Mouse (Mus musculus): ENCODE results near the gene G6pc2. TPM values are rescaled to one million over a fixed set of nuclear protein-coding genes. Genes with fewer than 3 reads are reported as not detected.

The G6pc2 gene
- polyA plus RNA-seq, 1 experiment from 2014 or later = not detected

DNA sequence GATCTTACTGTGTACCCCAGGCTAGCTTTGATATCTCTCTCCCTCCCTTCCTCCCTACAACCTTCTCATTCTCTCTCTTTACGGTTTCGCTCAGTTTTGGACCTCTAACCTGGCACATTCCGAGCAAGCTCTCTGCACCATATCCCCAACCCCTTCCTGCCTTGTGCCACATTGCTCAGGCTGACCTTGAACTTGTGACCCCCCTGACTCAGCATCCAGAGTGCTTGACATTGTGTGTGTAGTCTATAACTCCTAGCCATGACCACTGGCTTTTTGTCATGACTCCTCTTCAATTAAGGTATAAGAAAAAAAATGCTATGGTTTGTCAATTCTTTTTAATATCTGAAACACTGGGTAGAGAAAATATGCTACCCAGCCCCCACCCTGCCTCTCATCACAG, 1.2 kb upstream of the G6pc2 start:
- Histone ChIP-seq H3K27me3 (no peaks in the 10 kb centered on the region), H3K9me3 (no peaks in the 10 kb centered on the region), H3K27ac (no peak overlapping the region), H3K9ac (no peak overlapping the region), H3K4me3 (no peak overlapping the region), H3K4me2 (replicated peaks) (no peak overlapping the region), H3K36me3 (no peaks in the 10 kb centered on the region), H3K4me1 (peaks cover 9% of the 10 kb centered on the region)
- ATAC-seq (ENCODE audit: low FRiP score, low read depth) = no peak
- WGBS = 90% methylated on average over 3 of the region's 3 CpGs

DNA sequence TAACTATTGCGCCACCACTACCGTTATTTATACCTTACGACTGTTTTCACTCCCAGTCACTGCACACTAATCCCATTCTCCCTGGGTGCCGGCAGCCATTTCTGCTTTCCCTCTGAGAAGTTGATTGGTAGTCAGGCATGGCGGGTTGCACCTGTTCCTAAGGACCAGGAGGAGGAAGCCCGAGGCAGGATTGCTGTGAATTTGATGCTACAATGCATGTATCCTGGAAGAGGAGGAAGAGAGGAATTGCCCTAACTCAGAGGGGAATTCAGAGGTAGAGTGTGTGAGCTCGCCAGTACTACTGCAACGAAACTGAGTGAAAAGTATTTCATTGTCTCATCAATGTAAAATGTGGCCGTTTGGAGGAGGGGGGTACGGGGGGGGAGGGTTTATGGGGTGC, 1.8 kb downstream of the G6pc2 start:
- Histone ChIP-seq H3K36me3 (no peaks in the 10 kb centered on the region), H3K4me3 (no peak overlapping the region), H3K4me2 (replicated peaks) (no peak overlapping the region), H3K27ac (no peak overlapping the region), H3K9ac (no peak overlapping the region), H3K27me3 (no peaks in the 10 kb centered on the region), H3K9me3 (no peaks in the 10 kb centered on the region), H3K4me1 (no peaks in the 10 kb centered on the region)
- 61% methylated on average over 10 of the region's 10 CpGs for WGBS
- no peak for ATAC-seq (ENCODE audit: low FRiP score, low read depth)

DNA sequence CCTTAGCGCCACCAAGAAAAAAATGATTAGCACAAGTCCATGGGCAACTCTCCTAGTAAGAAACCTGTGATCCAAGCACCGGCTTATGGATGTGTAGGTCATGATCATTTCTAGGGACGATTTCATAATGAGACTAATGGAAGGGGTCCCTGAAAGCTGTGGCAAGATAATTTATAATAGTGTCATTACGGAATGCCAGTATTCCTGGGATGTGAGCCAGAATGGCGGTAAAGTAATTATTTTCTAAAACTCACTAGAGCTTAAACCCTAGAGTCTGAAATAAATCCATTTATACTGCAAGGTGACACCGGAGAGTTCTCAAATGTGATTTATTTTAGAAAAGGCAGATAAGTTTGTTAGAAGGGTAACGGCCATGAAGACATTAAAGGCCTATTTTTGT, 4.4 kb downstream of the G6pc2 start:
- H3K4me3 ChIP-seq = no peak overlapping the region
- WGBS = 66% methylated on average over 7 of the region's 7 CpGs
- H3K9ac ChIP-seq = no peak overlapping the region
- no peaks in the 10 kb centered on the region for H3K9me3 ChIP-seq
- no peak overlapping the region for H3K27ac ChIP-seq
- ATAC-seq (ENCODE audit: low FRiP score, low read depth) = no peak
- no peak overlapping the region for H3K4me2 ChIP-seq (replicated peaks)
- no peaks in the 10 kb centered on the region for H3K4me1 ChIP-seq
- no peaks in the 10 kb centered on the region for H3K27me3 ChIP-seq
- no peaks in the 10 kb centered on the region for H3K36me3 ChIP-seq

DNA sequence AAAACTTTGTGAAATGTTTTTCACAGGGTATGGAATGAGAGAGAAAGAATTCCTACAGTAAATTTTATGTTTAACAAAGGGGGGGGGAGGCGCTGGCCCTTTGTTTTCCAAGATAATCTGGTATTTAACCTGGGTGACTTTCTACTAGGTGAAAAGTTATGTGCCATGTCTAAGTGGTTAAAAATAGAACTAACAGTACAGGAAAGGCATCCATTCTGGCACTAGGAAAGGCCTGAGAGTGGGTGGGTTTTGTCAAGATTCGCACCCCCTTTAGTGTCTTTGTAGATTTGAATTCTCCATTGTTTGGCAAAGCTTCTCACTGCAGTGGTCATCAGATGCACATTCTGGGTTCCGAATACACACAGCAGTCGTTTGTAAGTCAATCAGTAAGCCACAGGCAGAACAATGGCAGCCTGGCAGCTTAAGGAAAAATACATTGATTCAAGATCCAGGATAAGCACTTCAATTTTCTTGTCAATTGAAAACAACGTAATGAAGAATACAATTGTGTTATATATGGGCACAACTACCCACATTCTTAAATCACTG, 11.1 kb downstream of the G6pc2 start:
- H3K4me3 ChIP-seq = no peak overlapping the region
- H3K36me3 ChIP-seq = no peaks in the 10 kb centered on the region
- no peak overlapping the region for H3K4me2 ChIP-seq (replicated peaks)
- H3K4me1 ChIP-seq = no peaks in the 10 kb centered on the region
- H3K9me3 ChIP-seq = no peaks in the 10 kb centered on the region
- no peak overlapping the region for H3K27ac ChIP-seq
- no peak overlapping the region for H3K9ac ChIP-seq
- no peaks in the 10 kb centered on the region for H3K27me3 ChIP-seq
- WGBS = 76% methylated on average over 5 of the region's 5 CpGs
- ATAC-seq (ENCODE audit: low FRiP score, low read depth) = no peak

DNA sequence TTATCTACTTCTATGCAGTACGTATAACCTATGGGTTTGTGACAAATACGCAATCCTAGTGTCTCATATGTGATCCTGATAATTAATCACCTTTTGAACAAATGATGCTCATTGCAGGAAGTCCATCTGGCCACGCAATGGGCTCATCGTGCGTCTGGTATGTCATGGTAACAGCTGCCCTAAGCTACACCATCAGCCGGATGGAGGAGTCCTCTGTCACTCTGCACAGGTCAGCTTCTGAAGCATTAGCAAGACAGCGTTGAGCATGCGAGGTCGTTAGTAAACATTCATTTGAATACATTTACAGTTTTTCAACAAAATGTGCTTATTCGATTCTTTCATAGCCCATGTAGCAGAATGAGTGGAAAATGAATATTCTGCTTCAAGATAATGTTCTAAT, 11.9 kb downstream of the G6pc2 start:
- H3K27ac ChIP-seq = no peak overlapping the region
- H3K4me3 ChIP-seq = no peak overlapping the region
- no peaks in the 10 kb centered on the region for H3K4me1 ChIP-seq
- no peaks in the 10 kb centered on the region for H3K27me3 ChIP-seq
- H3K36me3 ChIP-seq = no peaks in the 10 kb centered on the region
- H3K9ac ChIP-seq = no peak overlapping the region
- no peak overlapping the region for H3K4me2 ChIP-seq (replicated peaks)
- H3K9me3 ChIP-seq = no peaks in the 10 kb centered on the region
- 85% methylated on average over 10 of the region's 10 CpGs for WGBS
- no peak for ATAC-seq (ENCODE audit: low FRiP score, low read depth)

DNA sequence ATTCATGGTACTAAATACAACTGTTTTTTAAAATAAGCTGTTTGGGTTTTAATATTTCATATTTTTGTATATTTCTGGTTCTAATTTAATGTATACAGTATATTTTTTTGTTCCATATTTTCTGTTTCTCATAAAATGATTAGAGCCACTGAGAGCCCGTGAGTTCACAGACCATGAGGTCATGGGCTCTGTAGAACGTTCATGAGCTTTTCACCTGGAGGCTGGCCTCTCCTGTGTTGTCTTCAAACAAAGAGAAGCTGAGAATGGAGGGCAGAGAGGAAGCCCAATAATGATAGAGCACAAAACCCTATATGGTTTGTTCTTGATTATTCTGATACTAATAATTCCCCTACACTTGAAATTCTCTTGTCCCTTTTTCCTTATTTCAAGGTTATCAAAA, 13.9 kb downstream of the G6pc2 start:
- H3K9me3 ChIP-seq = no peaks in the 10 kb centered on the region
- no peak for ATAC-seq (ENCODE audit: low FRiP score, low read depth)
- H3K4me2 ChIP-seq (replicated peaks) = no peak overlapping the region
- H3K4me1 ChIP-seq = no peaks in the 10 kb centered on the region
- H3K4me3 ChIP-seq = no peak overlapping the region
- no peak overlapping the region for H3K9ac ChIP-seq
- 56% methylated on average over 2 of the region's 2 CpGs for WGBS
- H3K27ac ChIP-seq = no peak overlapping the region
- no peaks in the 10 kb centered on the region for H3K36me3 ChIP-seq
- no peaks in the 10 kb centered on the region for H3K27me3 ChIP-seq

DNA sequence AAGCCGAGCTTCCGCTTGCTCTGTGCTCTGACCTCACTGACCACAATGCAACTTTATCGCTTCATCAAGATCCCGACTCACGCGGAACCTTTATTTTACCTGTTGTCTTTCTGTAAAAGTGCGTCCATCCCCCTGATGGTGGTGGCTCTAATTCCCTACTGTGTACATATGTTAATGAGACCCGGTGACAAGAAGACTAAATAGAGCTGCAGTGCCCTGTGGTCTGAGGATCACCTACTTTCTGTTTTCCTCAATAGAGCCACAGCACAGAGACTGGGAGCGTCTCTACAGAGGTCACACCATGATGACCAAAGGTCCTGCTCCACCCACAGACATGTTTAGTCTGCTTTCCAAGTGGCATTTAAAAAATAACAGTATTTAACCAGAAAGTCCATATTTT, 16.0 kb downstream of the G6pc2 start:
- no peaks in the 10 kb centered on the region for H3K9me3 ChIP-seq
- WGBS = 88% methylated on average over 9 of the region's 9 CpGs
- no peaks in the 10 kb centered on the region for H3K36me3 ChIP-seq
- no peak for ATAC-seq (ENCODE audit: low FRiP score, low read depth)
- no peaks in the 10 kb centered on the region for H3K27me3 ChIP-seq
- H3K27ac ChIP-seq = no peak overlapping the region
- H3K4me3 ChIP-seq = no peak overlapping the region
- no peak overlapping the region for H3K4me2 ChIP-seq (replicated peaks)
- H3K9ac ChIP-seq = no peak overlapping the region
- H3K4me1 ChIP-seq = no peaks in the 10 kb centered on the region

DNA sequence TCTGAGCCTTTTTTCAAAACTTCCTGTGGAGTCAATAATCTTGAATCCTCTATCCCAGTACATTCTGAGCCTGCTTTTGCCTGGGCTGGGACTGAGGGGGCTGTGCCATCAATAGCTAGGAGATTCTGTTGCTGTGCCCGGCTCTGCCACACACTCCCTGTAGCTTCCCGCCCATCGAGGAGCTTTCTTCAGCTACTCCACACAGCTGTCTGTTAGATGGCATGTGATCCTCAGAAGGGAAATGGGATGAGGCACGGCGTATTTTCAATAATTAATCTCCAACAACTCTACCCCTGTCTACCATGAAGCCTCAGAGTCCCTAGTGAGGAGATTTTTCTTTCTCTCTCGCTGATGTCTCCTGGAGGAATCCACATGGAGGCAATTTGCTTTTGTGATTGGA, 17.8 kb downstream of the G6pc2 start:
- Histone ChIP-seq H3K9me3 (no peaks in the 10 kb centered on the region), H3K4me3 (no peak overlapping the region), H3K9ac (no peak overlapping the region), H3K27ac (no peak overlapping the region), H3K27me3 (no peaks in the 10 kb centered on the region), H3K4me1 (no peaks in the 10 kb centered on the region), H3K4me2 (replicated peaks) (no peak overlapping the region), H3K36me3 (no peaks in the 10 kb centered on the region)
- 86% methylated on average over 6 of the region's 6 CpGs for WGBS
- ATAC-seq (ENCODE audit: low FRiP score, low read depth) = no peak

DNA sequence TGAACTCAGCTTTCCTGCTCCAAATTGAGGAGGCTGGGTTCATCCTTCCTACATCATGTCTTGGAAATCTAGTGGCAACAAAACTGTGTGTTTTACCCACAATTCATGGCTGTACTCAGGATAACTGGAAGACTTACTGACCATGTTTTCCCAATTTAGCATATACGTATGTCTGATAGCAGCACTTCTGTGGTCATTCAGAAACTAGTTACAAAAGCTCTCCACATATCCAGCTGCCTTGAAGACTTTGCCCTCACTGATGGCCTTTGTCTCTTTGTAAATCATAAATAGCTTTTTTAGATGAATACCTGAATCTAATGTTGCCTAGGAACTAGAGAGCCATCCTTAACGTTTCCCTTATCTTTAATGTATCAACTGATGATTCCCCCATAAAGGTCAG, 19.3 kb downstream of the G6pc2 start:
- WGBS = 82% methylated on average over 2 of the region's 2 CpGs
- H3K27ac ChIP-seq = no peak overlapping the region
- H3K4me2 ChIP-seq (replicated peaks) = no peak overlapping the region
- no peaks in the 10 kb centered on the region for H3K27me3 ChIP-seq
- H3K9ac ChIP-seq = no peak overlapping the region
- H3K9me3 ChIP-seq = no peaks in the 10 kb centered on the region
- H3K36me3 ChIP-seq = no peaks in the 10 kb centered on the region
- H3K4me3 ChIP-seq = no peak overlapping the region
- no peak for ATAC-seq (ENCODE audit: low FRiP score, low read depth)
- H3K4me1 ChIP-seq = no peaks in the 10 kb centered on the region

DNA sequence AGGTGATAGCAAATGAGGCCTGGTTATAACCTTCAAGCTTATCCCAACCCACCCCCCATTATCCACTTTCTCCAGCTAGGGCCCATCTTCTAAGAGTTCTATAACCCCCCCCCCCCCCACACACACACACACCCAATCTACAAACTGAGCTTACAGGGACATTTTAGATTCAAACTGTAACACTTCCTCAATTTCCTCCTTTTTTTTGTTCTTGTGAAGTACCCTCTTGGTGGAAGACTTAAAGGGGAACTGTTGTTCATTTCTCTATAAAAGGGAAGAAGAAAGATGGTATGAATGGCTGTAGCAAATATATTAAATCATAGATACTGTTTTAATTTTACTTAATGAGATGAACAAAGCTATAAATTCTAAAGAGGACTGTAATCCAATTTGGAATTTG, 21.2 kb downstream of the G6pc2 start:
- H3K9ac ChIP-seq = no peak overlapping the region
- H3K9me3 ChIP-seq = no peaks in the 10 kb centered on the region
- H3K27me3 ChIP-seq = no peaks in the 10 kb centered on the region
- H3K27ac ChIP-seq = no peak overlapping the region
- no peaks in the 10 kb centered on the region for H3K36me3 ChIP-seq
- H3K4me3 ChIP-seq = no peak overlapping the region
- no peak for ATAC-seq (ENCODE audit: low FRiP score, low read depth)
- no peak overlapping the region for H3K4me2 ChIP-seq (replicated peaks)
- no peaks in the 10 kb centered on the region for H3K4me1 ChIP-seq

DNA sequence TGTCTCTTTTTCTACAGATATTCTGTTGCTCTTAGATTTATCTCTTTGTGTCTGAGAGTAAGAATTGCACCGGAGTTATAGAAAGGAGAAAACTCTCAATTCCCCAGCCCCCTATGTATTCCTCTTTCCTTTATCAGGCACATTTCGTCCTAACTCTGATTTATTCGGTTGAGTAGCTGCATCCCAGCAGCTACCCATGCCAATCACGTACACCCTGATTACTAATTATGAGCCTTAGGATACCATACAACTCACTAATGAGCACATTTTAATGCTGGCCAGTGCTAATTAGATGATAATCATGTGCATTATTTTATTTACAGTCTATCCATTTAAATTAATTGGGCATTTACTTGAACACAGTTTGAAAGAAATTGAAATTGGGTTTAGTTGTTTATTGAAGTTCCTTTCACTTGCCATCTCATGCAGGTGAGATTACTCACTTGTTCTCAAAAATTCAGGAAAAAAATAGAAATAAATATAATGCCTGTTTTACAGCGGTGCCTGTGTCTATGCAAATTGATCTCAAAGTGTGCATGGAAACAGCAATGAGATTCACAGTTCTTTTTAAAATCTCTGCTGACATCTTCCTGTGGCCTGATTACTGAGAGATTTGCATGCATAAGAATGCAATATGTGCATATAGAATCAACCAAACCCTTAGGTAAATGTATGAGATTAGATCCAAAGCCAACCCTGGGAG, 24.3 kb downstream of the G6pc2 start:
- H3K9ac ChIP-seq = no peak overlapping the region
- H3K4me3 ChIP-seq = no peak overlapping the region
- WGBS = 77% methylated on average over 5 of the region's 5 CpGs
- no peaks in the 10 kb centered on the region for H3K36me3 ChIP-seq
- no peaks in the 10 kb centered on the region for H3K27me3 ChIP-seq
- no peaks in the 10 kb centered on the region for H3K4me1 ChIP-seq
- H3K4me2 ChIP-seq (replicated peaks) = no peak overlapping the region
- ATAC-seq (ENCODE audit: low FRiP score, low read depth) = no peak
- H3K9me3 ChIP-seq = no peaks in the 10 kb centered on the region
- H3K27ac ChIP-seq = no peak overlapping the region

DNA sequence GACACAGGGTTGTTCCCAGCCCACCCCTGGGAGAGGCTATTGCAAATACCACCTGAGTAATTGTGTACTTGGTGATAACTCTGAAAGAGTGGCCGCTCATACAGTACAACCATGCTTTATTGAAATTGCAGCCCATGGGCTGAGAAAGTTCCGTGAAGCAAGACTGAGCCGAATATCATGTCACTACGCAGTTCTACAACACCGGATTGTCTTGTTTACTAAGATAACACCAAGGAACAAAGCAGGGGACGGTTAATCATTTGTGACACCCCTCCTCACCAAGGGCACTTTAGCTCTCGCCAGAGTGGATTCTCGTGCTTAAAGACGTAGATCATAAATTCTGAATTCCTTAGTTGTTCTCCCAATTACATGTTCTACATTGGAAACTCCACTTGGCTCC, 28.4 kb downstream of the G6pc2 start:
- Histone ChIP-seq H3K4me2 (replicated peaks) (no peak overlapping the region), H3K4me1 (no peaks in the 10 kb centered on the region), H3K36me3 (no peaks in the 10 kb centered on the region), H3K27ac (no peak overlapping the region), H3K9ac (no peak overlapping the region), H3K27me3 (no peaks in the 10 kb centered on the region), H3K9me3 (no peaks in the 10 kb centered on the region), H3K4me3 (no peak overlapping the region)
- WGBS = 80% methylated on average over 9 of the region's 9 CpGs
- no peak for ATAC-seq (ENCODE audit: low FRiP score, low read depth)

DNA sequence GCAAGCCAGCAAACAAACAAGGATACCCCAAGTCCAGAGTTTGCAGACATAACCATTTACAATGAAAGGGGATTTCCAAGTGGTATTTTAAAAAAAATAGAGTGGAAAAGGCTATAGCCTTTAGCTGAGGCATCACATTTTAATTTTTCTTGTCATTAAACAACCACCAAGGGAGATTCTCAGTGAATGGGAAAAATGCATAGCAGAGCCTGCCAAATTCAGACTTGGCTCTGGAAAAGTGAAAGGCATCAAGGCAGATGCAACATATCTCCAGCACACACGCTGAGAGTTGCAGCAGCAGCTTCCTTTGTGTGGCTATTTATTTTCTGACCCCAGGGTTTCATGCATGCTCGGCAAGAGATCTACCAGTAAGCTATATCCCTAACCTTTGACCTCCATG, 34.1 kb downstream of the G6pc2 start:
- Histone ChIP-seq H3K9ac (no peak overlapping the region), H3K4me2 (replicated peaks) (no peak overlapping the region), H3K4me1 (no peaks in the 10 kb centered on the region), H3K27ac (no peak overlapping the region), H3K9me3 (no peaks in the 10 kb centered on the region), H3K27me3 (no peaks in the 10 kb centered on the region), H3K4me3 (no peak overlapping the region), H3K36me3 (no peaks in the 10 kb centered on the region)
- WGBS = 59% methylated on average over 2 of the region's 2 CpGs
- no peak for ATAC-seq (ENCODE audit: low FRiP score, low read depth)

All from limb, embryonic 13.5 days (tissue).